Mouse (Mus musculus) CH12.LX (cell line): ENCODE data around the gene Amigo3.

ENCODE experiments used
- CTCF ChIP-seq, 2 experiments: IDR thresholded peaks in 1 of 2; conservative IDR thresholded peaks in 1 of 2; 2 replicates each; pipeline ENCODE4 v1.5.1; 2011 to 2012; ENCODE audit warnings: low read depth in 2 of 2, low read length in 2 of 2, improper control_type of control experiment in 1 of 2, inconsistent platforms in 1 of 2, mild to moderate bottlenecking in 1 of 2, moderate library complexity in 1 of 2
- EP300 ChIP-seq: IDR thresholded peaks from 2 replicates; pipeline ENCODE4 v1.6.1; 2011; ENCODE audit warnings: low read length, improper control_type of control experiment
- GABPA ChIP-seq: IDR thresholded peaks from 2 replicates; pipeline ENCODE4 v1.6.1; 2012; ENCODE audit warnings: low read depth, low read length, improper control_type of control experiment, inconsistent platforms; ENCODE audit not compliant: insufficient replicate concordance
- NRF1 ChIP-seq: IDR thresholded peaks from 2 replicates; pipeline ENCODE4 v1.6.1; 2014; ENCODE audit warnings: low read depth, mild to moderate bottlenecking, inconsistent platforms, low read length, improper control_type of control experiment, moderate library complexity
- POLR2A ChIP-seq: IDR thresholded peaks from 2 replicates; pipeline ENCODE4 v1.6.1; 2011; ENCODE audit warnings: low read depth, mild to moderate bottlenecking, improper control_type of control experiment, low read length
- RAD21 ChIP-seq: IDR thresholded peaks from 2 replicates; pipeline ENCODE4 v1.6.1; 2011; ENCODE audit warnings: low read depth, mild to moderate bottlenecking, low read length, improper control_type of control experiment, moderate library complexity
- RCOR1 ChIP-seq: conservative IDR thresholded peaks from 2 replicates; pipeline ENCODE4 v1.6.1; 2012; ENCODE audit warnings: low read depth, mild to moderate bottlenecking, inconsistent platforms, low read length, improper control_type of control experiment
- USF1 ChIP-seq: IDR thresholded peaks from 2 replicates; pipeline ENCODE4 v1.6.1; 2014; ENCODE audit warnings: low read depth, mild to moderate bottlenecking, inconsistent platforms, low read length, improper control_type of control experiment
- USF2 ChIP-seq: conservative IDR thresholded peaks from 2 replicates; pipeline ENCODE4 v1.6.1; 2011; ENCODE audit warnings: low read depth, low read length, improper control_type of control experiment
- ZMIZ1 ChIP-seq: IDR thresholded peaks from 2 replicates; pipeline ENCODE4 v1.6.1; 2012; ENCODE audit warnings: low read depth, mild to moderate bottlenecking, inconsistent platforms, low read length, improper control_type of control experiment
- ZNF384 ChIP-seq: IDR thresholded peaks from 2 replicates; pipeline ENCODE4 v1.6.1; 2012; ENCODE audit warnings: low read depth, low read length, improper control_type of control experiment, inconsistent platforms

GRCm38 (mm10) chr9:108008041-108008440 is 44.9 kb upstream of the Amigo3 start:
- TF ChIP-seq NRF1 (no peak), RAD21 (no peak), ZMIZ1 (no peak), CTCF (conservative IDR thresholded peaks at IDR 0.05 in 1 of 2, IDR thresholded peaks at IDR 0.05 in 1 of 2; ENCODE audit: low read depth in 2 of 2, low read length in 2 of 2) (no peak), POLR2A (no peak), ZNF384 (no peak), USF1 (no peak), USF2 (no peak), EP300 (no peak), GABPA (no peak), RCOR1 (no peak)
